Mouse (Mus musculus) bone marrow, adult 2 months (tissue): ENCODE results near the gene Rpl10-ps3. TPM values are rescaled to one million over a fixed set of nuclear protein-coding genes. Genes with fewer than 3 reads are reported as not detected.

Source experiments
- H3K27ac ChIP-seq: fragments of 200-500 bp; 2 replicates; pipeline ENCODE4 v1.5.1; 2012; ENCODE audit warnings: low read depth, mild to moderate bottlenecking, control low read depth, inconsistent platforms, low read length; ENCODE audit not compliant: control insufficient read depth, poor library complexity, insufficient read depth
- H3K4me1 ChIP-seq: fragments of 200-500 bp; 2 replicates; pipeline ENCODE4 v1.6.1; 2011; ENCODE audit warnings: low read length; ENCODE audit not compliant: control insufficient read depth, insufficient read depth
- H3K4me3 ChIP-seq: fragments of 200-500 bp; replicated peaks from 2 replicates; pipeline ENCODE3; 2011; ENCODE audit warnings: mild to moderate bottlenecking, low read depth, low read length, control low read depth; ENCODE audit not compliant: control insufficient read depth
- CTCF ChIP-seq: fragments of 200-500 bp; IDR thresholded peaks from 2 replicates; pipeline ENCODE4 v1.5.1; 2011; ENCODE audit warnings: low read length, control low read depth; ENCODE audit not compliant: control insufficient read depth, insufficient read depth
- POLR2A ChIP-seq: fragments of 200-500 bp; IDR thresholded peaks from 2 replicates; pipeline ENCODE4 v1.6.1; 2011; ENCODE audit warnings: low read depth, mild to moderate bottlenecking, control low read depth, low read length, borderline replicate concordance; ENCODE audit not compliant: control insufficient read depth
- WGBS: fragments of 180-500 bp; shearing (Covaris S2); methylation state at CpG from one replicate; pipeline ENCODE4 v1.1.7; 2018; 5-methylcytosine and 5-hydroxymethylcytosine counted together
- polyA plus RNA-seq: library from polyadenylated mRNA; stranded (reverse); fragments of >200 nt; gene quantifications from 2 replicates; pipeline ENCODE4 v1.2.4, GENCODE M21; 2011; ENCODE audit warnings: low replicate concordance; ENCODE audit not compliant: missing spikeins, insufficient read depth, insufficient read length

The Rpl10-ps3 gene
- 536 and 982 TPM in 2 replicates for polyA plus RNA-seq

GRCm38 (mm10) chr9:50344868-50345267, at the start of gene Rpl10-ps3:
TSS of gene Rpl10-ps3 (minus strand) at chr9:50344968.
- no peaks in the 10 kb centered on the region for H3K4me1 ChIP-seq
- H3K27ac ChIP-seq, result no peak within 1 kb of the TSS
- TF ChIP-seq CTCF (no peak), POLR2A (no peak)
- H3K4me3 ChIP-seq, result no peak within 1 kb of the TSS
- 86% methylated on average over 12 of the region's 13 CpGs for WGBS

GRCm38 (mm10) chr9:50375598-50375997, 30.8 kb upstream of the Rpl10-ps3 start:
- H3K4me1 ChIP-seq, result no peaks in the 10 kb centered on the region
- H3K4me3 ChIP-seq, result no peak overlapping the region
- no peak for TF ChIP-seq POLR2A
- no peak for TF ChIP-seq CTCF
- 54% methylated on average over 6 of the region's 6 CpGs for WGBS
- no peak overlapping the region for H3K27ac ChIP-seq

- no peaks in the 10 kb centered on the region for H3K4me1 ChIP-seq
- H3K27ac ChIP-seq, result no peak overlapping the region
- H3K4me3 ChIP-seq, result no peak overlapping the region
- 74% methylated on average over 5 of the region's 5 CpGs for WGBS
- no peak for TF ChIP-seq POLR2A
These were observed 29.9 kb upstream of the Rpl10-ps3 start for GRCm38 (mm10) chr9:50374666-50375065.

DNA sequence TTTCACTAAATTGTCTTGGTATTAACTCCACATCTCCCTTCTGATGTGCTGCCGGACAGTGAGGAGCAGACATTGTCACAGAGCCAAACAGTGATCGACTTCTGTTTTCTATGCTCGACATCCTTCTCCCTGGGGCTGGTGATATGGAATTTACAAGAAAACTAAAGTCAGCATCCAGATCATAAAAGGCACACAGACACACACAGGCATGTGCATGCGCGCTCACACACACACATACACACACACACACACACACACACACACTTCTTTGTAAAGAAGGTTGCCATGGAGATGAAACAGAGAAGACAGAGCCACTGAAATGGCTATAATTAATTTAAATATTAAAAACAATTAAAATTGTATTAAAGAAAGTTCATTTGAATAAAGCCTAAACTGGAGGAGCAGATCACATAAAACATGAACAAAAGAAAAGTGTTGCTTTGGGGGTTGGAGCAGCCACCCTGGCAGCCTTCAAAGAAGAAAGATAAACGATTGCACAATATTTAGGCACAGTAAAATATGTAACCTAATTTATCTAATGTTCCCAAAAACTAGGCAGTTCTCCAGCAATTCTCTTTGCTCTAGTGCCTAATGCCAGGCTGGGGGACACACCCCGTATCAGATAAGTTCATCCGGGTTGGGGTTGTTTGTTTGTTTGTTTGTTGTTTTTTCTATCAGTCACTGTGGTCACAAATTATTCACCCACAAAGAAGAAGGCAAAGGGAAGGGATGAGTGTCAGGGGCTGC, 24.0 kb upstream of the Rpl10-ps3 start:
- TF ChIP-seq POLR2A (no peak), CTCF (no peak)
- WGBS, result 68% methylated on average over 8 of the region's 8 CpGs
- H3K4me3 ChIP-seq, result no peak overlapping the region
- no peak overlapping the region for H3K27ac ChIP-seq
- H3K4me1 ChIP-seq, result no peaks in the 10 kb centered on the region

GRCm38 (mm10) chr9:50365059-50365780, 20.5 kb upstream of the Rpl10-ps3 start:
- no peak for TF ChIP-seq POLR2A
- TF ChIP-seq CTCF, result no peak
- WGBS, result 70% methylated on average over 11 of the region's 11 CpGs
- Histone ChIP-seq H3K4me3 (no peak overlapping the region), H3K27ac (no peak overlapping the region), H3K4me1 (peaks cover 2% of the 10 kb centered on the region; the same call in 1 of the 2 replicates)

- Histone ChIP-seq H3K27ac (no peak overlapping the region), H3K4me3 (no peak overlapping the region), H3K4me1 (peaks cover 2% of the 10 kb centered on the region; the same call in 1 of the 2 replicates)
- no peak for TF ChIP-seq POLR2A
- no peak for TF ChIP-seq CTCF
- WGBS, result 64% methylated on average over 2 of the region's 2 CpGs
These were observed 19.2 kb upstream of the Rpl10-ps3 start for GRCm38 (mm10) chr9:50363962-50364361.

DNA sequence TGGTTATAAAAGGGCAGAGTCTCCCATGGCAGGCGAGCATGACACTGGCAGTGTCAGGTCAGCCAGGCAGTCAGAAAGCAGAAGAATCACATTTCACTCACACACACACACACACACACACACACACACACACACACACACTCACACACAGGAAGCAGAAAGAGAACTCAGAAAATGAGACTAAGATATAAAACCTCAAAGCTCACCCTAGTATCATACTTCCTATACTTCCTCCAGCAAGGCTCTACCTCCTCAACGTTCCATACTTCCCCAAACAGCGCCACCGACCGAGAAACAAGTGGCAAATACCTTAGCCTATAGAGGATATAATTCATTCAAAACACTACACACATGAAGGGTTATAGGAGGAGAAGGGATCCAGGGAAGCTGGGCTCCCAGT, 18.5 kb upstream of the Rpl10-ps3 start:
- TF ChIP-seq CTCF (no peak), POLR2A (no peak)
- Histone ChIP-seq H3K4me1 (peaks cover 2% of the 10 kb centered on the region; the same call in 1 of the 2 replicates), H3K27ac (no peak overlapping the region), H3K4me3 (no peak overlapping the region)
- 4% methylated on average over 5 of the region's 5 CpGs for WGBS

DNA sequence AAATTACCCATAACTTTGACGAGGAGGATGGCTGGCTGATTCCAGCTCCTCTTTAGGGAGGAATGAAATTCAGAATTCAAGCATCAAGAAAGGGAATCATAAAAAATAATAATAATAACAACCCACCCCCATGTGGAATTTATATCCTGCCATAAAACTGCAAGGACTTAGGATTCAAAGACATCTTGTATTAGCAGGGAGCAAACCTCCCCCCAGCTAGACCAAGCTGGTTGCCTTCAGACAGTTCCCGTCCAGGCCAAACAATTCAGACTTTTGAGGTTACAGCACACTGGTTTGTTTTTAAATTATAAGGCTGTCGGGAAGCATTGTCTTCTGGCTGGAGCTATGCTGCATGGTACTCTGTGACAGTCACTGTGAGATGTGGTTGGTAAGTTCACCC, 17.8 kb upstream of the Rpl10-ps3 start:
- Histone ChIP-seq H3K4me3 (no peak overlapping the region), H3K4me1 (peaks cover 2% of the 10 kb centered on the region; the same call in 1 of the 2 replicates), H3K27ac (no peak overlapping the region)
- no peak for TF ChIP-seq CTCF
- TF ChIP-seq POLR2A, result no peak
- WGBS, result 67% methylated on average over 3 of the region's 3 CpGs
